Mouse (Mus musculus) heart, postnatal 25 days (tissue): ENCODE data around the gene Dek. TPM values are rescaled to one million over a fixed set of nuclear protein-coding genes. Genes with fewer than 3 reads are reported as not detected.

Experiments
- DNase-seq: peaks from one replicate; pipeline ENCODE4 v3.0.0; 2022; ENCODE audit warnings: low spot score
- intact Hi-C: fragments of 180-260 bp; cut with DNase I; formaldehyde crosslinking; loops from one replicate; pipeline ENCODE4 v1.15.1; 2025
- total RNA-seq, 2 experiments: library from RNA; stranded (reverse); gene quantifications; 2 replicates each; pipeline ENCODE4 v1.2.3; 2021

The Dek gene
- total RNA-seq, 2 experiments from 2014 or later, result 30.5 to 37.1 TPM

DNA sequence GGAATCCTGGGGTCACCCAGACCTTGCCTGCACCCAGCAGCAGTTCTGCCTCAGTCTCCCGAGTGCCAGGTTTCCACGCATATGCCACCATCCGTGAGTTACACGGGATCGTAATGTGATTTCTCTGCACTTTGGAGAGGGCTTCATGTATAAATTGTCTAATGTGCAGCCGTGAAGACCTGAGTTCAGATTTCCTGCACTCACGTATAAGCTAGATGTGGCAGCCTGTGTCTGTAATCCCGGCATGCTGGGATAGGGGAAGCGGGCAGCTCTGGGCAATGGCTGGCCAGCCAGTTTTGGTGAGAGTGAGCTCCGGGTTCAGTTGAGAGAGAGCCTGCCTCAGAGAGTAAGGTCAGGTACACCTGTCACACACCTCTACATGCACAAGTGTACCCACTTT lies 39.5 kb downstream of the Dek start:
- intact Hi-C loops, result no loop called here

GRCm38 (mm10) chr13:47063985-47064760 lies 41.8 kb downstream of the Dek start:
- intact Hi-C loops, result no loop called here
- DNase-seq, result no peak

More for the DNA sequence above, 39.5 kb downstream of the Dek start:
- DNase-seq, result no peak

DNA sequence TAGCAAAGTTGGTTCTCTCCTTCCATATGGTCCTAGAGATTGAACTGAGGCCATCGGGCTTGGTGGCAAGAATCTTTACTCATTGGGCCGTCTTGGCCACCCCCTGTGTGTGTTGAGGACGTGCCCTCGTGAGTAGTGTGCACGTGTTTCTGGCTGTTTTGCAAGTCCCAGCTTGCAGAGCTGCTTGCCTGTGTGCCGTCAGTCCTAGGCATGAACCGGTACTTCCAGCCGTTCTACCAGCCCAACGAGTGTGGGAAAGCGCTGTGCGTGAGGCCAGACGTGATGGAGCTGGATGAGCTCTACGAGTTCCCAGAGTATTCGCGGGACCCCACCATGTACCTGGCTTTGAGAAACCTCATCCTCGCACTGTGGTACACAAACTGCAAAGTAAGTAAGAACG lies 43.2 kb downstream of the Dek start:
- DNase-seq, result no peak
- intact Hi-C loops, result no loop called here

DNA sequence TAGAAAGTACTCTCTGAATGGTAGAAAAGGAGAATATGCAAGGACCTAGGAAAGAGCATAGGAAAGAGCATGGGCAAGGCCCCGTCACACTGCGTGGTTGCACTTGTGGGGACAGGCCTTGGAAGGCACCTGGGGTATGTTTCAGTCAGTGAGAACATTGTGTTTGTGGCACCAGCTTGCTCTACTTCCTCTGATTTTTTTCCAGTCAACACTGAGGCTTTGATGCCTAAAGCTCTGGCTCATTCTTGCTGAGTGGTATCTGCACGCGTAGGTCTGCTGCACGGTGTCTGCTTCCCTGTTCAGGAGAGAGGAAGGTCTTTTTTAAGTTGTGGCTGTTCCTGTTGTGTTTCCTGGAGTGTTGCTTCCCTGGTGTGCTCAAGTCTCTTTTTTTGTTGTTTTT lies 49.2 kb downstream of the Dek start:
- no peak for DNase-seq
- intact Hi-C loops, result no loop called here

GRCm38 (mm10) chr13:47056126-47056525 lies 49.9 kb downstream of the Dek start:
- intact Hi-C loops, result no loop called here
- no peak for DNase-seq

- no peak for DNase-seq
- intact Hi-C loops, result no loop called here
These were observed 52.0 kb downstream of the Dek start for GRCm38 (mm10) chr13:47053971-47054370.

DNA sequence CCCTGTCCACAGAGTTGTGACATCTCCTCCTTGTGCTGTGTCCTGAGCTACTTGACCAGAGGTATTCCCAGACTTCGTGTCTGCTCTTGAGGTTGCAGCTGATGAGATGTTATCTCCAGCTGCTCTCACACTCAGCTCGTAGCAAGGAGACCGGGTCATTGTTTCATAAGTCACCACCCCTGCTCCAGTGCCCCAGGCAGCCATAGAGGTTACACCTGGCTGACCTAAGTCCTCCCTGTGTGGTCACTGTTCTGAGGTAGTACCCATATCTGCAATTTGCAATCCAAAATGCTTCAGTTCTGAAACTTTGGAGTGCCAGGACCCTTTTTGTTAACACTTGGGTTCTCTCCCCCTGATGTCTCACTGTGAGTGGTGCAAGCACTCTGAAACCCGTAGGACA lies 56.0 kb downstream of the Dek start:
- intact Hi-C loops, result no loop called here
- no peak for DNase-seq

GRCm38 (mm10) chr13:47047996-47048395 lies 58.0 kb downstream of the Dek start:
- intact Hi-C loops, result no loop called here
- no peak for DNase-seq

- intact Hi-C loops, result no loop called here
- DNase-seq, result no peak
These were observed 61.4 kb downstream of the Dek start, which contains the start of gene Tpmt for GRCm38 (mm10) chr13:47044617-47044947. Gene Tpmt (minus strand): TSS chr13:47044737.

DNA sequence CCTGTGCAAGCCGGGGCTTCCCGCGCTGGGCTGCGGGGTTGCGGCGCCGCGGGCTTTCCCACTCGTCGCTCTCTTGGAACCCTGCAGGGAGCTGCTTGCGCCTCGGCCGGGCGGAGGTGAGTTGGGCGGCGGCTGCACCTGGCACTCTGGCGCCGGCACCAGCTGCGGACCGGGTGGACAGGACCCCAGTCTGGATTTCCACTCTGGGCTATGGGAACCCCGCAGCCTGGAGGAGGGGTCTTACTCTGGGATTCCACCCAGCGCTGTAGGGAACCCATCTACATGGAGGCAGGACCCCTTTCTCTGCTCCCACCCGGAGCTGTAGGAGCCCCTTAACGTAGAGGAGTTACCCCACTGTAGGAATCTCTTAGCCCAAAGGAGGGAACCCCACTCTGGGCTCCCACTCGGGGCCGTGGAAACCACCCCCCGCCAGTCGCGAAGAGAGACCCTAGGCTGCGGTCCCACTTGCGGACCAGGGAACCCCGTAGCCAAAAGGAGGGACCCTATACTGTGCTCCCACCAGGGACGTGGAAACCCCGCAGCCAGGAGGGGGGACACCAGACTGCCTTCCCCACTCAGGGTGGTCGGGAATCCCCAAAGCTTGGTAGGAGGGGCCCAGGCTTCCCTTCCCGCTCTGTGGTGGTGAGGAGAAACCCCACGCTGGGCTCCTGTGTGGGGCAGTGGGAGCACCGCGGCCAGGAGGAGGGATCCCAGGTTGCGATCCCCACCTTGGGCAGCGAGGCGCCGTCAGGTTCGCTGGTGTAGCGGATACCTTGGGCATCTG lies 62.0 kb downstream of the Dek start:
- intact Hi-C loops, result no loop called here

DNA sequence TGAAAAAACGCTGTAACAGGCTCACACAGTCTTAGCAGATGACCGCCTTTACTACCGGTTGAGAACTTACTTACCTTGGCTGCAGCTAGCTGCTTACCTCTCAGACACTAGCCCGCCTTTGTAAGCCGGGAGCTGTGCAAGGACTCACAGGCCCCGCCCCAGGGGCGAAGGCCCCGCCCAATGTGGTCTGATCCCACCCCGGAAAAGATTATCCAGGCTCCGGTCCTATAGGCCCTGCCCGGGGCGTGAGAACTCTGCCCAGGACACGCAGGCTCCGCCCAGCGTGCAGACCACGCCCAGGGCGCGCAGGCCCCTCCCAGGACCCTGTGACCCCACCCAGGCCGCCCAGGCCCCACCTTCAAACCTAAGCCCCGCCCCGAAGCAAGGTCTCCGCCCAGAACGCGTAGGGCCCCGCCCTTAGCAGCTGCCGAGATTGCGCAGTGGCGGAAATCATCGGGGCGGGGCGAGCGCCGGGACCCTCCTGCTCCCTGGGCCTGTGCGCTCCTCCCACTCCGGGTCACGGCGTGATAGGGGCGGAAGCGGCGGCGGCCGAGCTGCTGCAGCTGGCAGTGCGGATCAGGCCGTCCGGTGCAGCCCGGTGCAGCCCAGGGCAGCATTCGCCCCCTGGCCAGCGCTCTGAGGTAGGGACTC lies 62.8 kb downstream of the Dek start, which contains the start of gene Kdm1b:
Gene Kdm1b, plus strand, starts transcription at position 470 of the 651 bp plus-strand sequence.
- intact Hi-C loops, result no loop called here
- peak; percentile 97 for DNase-seq

More for the DNA sequence above, 62.0 kb downstream of the Dek start:
- DNase-seq, result peak; percentile 4

GRCm38 (mm10) chr13:47042024-47042633 lies 63.9 kb downstream of the Dek start:
- no peak for DNase-seq
- intact Hi-C loops, result no loop called here

GRCm38 (mm10) chr13:47040061-47040460 lies 65.9 kb downstream of the Dek start:
- DNase-seq, result no peak
- intact Hi-C loops, result no loop called here

DNA sequence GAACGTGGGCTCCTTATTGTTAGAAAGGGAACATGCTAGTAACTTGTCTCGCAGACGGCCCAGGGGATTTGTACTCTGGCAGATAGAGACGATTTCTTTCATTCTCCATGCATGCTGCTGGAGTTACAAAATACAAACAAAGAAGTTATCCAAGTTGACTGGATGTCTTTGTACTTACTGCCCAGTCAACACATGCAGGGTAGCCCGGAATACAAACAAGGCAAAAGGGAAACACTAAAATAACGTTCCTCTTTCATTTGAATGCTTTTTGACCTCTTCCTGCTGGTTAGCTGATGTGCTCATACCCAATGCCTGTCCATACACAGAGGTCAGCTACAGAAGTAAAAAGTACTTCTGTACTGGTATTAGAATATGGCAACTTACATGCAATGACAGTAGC lies 68.1 kb downstream of the Dek start:
- intact Hi-C loops, result no loop called here
- DNase-seq, result no peak

Other genes starting within 250 kb of the Dek start
- 100 to 1,000 TPM; 109 to 118 TPM for gene Kif13a, start 176.3 kb downstream of the Dek start, total RNA-seq
- 1 to 10 TPM; 5.6 to 6.2 TPM for gene Nhlrc1, start 91.4 kb downstream of the Dek start, total RNA-seq
- 10 to 100 TPM in 1 of 2 experiments, 1 to 10 TPM in 1; 8.2 to 10.4 TPM for gene Kdm1b, start 62.7 kb downstream of the Dek start, total RNA-seq
- gene Tpmt, start 61.5 kb downstream of the Dek start, total RNA-seq, result 1 to 10 TPM; 4.9 to 6.0 TPM
- gene Rnf144b, start 16.5 kb upstream of the Dek start, total RNA-seq, result 10 to 100 TPM; 14.8 to 20.8 TPM